Mouse (Mus musculus) CD4-positive, CD25-positive, alpha-beta regulatory T cell, adult 9 weeks (primary cell): Measurements from ENCODE around the gene Vamp1. TPM values are rescaled to one million over a fixed set of nuclear protein-coding genes. Genes with fewer than 3 reads are reported as not detected.

ENCODE experiments used
- polyA plus RNA-seq: library from polyadenylated mRNA; unstranded; fragments of 100-300 nt; shearing (Covaris generic); gene quantifications from one replicate; pipeline ENCODE4 v1.2.1, GENCODE M21; 2017

Vamp1 gene
- polyA plus RNA-seq: 64.9 TPM

DNA sequence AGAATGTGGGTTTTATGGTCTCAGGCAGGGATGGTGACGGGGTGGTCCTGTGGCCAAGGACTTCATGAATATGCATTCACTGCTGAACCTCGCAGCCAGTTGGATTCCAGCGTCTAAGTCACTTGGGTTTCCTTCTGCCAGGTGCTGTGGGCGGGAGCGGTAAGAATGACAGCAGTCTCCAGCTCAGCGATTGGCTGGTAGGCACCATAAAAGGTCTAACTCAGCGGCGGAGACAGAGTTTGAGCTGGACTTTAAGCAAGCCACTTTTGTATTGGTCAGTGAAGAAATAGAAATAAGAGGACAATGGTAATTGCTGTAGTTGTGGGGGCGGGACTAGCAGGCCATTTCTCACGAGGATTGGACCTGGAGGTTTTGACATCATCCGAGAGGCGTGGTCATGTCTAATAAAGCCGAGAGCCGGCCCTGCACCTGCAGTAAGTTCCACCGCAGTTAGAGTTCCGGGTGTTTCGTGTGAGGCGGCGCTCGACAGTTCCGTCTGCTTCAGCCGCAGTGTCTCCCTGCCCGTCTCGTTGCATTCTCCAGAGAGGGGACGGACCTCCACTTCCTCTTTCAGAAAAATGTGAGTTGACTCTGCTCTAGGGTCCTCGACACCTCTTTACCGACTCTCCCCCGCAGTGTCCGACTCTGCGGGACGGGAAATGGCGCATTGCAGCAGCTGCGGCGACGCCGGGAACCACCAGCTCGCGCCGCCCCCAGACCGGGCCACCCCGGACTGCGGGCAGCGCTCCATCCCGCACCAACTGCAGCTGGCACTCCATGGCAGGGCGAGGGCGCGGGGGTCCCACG lies at the start of gene Vamp1:
Vamp1 (plus strand) TSS at position 404 of the 807 bp plus-strand sequence.

GRCm38 (mm10) chr6:125166051-125166751 lies 49.1 kb upstream of the Vamp1 start, which contains the start of gene Gapdh:
TSS of gene Gapdh (minus strand) at chr6:125166467.

GRCm38 (mm10) chr6:125191332-125192015 lies 23.9 kb upstream of the Vamp1 start, which contains the start of the genes Ncapd2 and Mrpl51:
TSS of gene Ncapd2 (minus strand) at chr6:125191701.
TSS of gene Mrpl51 (plus strand) at chr6:125191801.

DNA sequence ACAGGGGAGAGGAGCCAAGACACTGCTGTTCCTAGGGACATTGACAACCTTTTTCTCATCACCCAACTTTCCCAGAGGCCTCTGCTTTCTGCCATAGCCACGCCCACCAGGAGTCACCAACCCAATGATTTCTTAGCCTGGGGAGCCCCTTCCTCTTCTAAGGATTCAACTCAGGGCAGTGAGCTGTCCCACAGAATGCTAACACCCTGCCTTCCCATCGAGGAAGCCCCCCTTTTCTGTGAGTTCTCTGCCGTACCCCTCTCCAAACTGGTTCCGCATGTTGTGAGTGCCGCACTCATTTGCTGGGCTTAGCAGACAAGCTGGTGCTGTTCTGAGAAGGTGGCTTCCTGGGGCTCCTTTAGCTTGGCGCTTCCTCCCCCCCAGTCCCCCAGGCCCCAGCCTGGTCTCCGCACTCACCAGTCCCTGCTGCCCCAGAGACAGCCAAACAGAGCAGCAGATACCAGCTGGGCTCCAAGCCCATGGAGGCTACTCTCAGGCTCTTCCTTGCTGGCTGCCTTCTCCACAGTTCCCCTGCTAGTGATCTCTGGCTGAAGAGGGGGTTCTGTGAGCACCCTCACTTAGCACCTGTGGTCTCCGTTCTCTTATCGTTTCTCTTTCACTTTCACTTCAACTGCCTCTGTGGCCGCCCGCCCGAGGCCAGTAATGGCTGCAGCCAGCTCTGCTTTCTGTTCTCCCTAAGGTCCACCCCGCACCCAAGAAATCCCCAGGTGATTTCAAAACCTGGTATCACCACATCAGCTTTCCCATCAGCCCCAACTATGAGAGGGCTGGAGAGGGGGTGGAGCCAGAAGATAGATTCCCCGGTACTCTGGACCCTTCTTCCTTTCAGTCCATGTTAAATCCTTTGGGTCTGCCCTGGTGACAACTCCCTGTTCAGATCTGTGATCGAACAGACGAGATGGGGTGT lies 16.0 kb downstream of the Vamp1 start, which contains the start of gene Tapbpl:
Tapbpl (minus strand) TSS at position 744 of the 928 bp plus-strand sequence.

GRCm38 (mm10) chr6:125236782-125237181 lies 21.4 kb downstream of the Vamp1 start, which contains the start of gene Cd27:
TSS of gene Cd27 (minus strand) at chr6:125237010.

DNA sequence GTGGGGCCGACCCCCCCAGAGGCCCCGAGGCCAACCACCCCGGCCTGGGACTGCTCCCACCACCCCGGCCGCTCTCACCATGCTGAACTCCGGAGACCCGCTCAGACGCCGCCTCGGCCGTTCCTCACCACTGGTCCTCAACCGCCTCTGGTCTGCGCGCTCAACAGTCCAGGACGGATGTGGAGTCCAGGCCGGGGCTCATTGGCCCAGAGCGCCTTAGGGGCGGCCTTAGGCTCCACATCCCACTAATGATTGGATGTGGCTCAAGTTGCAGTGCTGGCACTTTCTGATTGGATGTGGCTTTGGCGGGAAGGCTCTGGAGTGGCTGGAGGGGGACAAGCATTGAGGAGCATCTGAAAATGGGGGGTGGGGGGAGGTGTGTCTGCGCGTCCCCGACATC lies 70.5 kb downstream of the Vamp1 start, which contains the start of gene Tuba3a:
Tuba3a (minus strand) TSS at position 153 of the 400 bp plus-strand sequence.

Other genes with a start within 250 kb of the Vamp1 start
- 0.42 TPM for gene Pianp, start 218.9 kb upstream of the Vamp1 start, polyA plus RNA-seq
- gene Zfp384, start 206.4 kb upstream of the Vamp1 start, polyA plus RNA-seq: 14.6 TPM
- gene Ing4, start 175.8 kb upstream of the Vamp1 start, polyA plus RNA-seq: 92.1 TPM
- 30.7 TPM for gene Acrbp, start 165.9 kb upstream of the Vamp1 start, polyA plus RNA-seq
- gene Lpar5, start 147.6 kb upstream of the Vamp1 start, polyA plus RNA-seq: 16.7 TPM
- 89.0 TPM for gene Chd4, start 119.6 kb upstream of the Vamp1 start, polyA plus RNA-seq
- gene Nop2, start 83.6 kb upstream of the Vamp1 start, polyA plus RNA-seq: 70.8 TPM
- 12.5 TPM for gene Iffo1, start 70.3 kb upstream of the Vamp1 start, polyA plus RNA-seq
- gene Gapdh, start 49.1 kb upstream of the Vamp1 start, polyA plus RNA-seq: 331 TPM
- gene Ncapd2, start 23.9 kb upstream of the Vamp1 start, polyA plus RNA-seq: 27.3 TPM
- gene Mrpl51, start 23.8 kb upstream of the Vamp1 start, polyA plus RNA-seq: 117 TPM
- 136 TPM for gene Tapbpl, start 16.3 kb downstream of the Vamp1 start, polyA plus RNA-seq
- gene Cd27, start 21.5 kb downstream of the Vamp1 start, polyA plus RNA-seq: 663 TPM
- gene Tuba3a, start 70.5 kb downstream of the Vamp1 start, polyA plus RNA-seq: 1.6 TPM
- 0.35 TPM for gene Ltbr, start 98.3 kb downstream of the Vamp1 start, polyA plus RNA-seq
- gene Scnn1a, start 105.1 kb downstream of the Vamp1 start, polyA plus RNA-seq: not detected
- gene Tnfrsf1a, start 133.8 kb downstream of the Vamp1 start, polyA plus RNA-seq: 59.6 TPM
- gene Plekhg6, start 165.2 kb downstream of the Vamp1 start, polyA plus RNA-seq: 0.21 TPM